Mouse (Mus musculus) 416B (cell line): Measurements from ENCODE around the gene Sec24a.
"Not testable (repeated sequence)": the region's sequence is repeated elsewhere in the genome, so short reads cannot be mapped to it uniquely, and the experiment has no call there.

Experiments
- DNase-seq: peaks from one replicate; pipeline ENCODE4 v3.0.0; 2011; ENCODE audit warnings: low read depth

Sec24a gene

DNA sequence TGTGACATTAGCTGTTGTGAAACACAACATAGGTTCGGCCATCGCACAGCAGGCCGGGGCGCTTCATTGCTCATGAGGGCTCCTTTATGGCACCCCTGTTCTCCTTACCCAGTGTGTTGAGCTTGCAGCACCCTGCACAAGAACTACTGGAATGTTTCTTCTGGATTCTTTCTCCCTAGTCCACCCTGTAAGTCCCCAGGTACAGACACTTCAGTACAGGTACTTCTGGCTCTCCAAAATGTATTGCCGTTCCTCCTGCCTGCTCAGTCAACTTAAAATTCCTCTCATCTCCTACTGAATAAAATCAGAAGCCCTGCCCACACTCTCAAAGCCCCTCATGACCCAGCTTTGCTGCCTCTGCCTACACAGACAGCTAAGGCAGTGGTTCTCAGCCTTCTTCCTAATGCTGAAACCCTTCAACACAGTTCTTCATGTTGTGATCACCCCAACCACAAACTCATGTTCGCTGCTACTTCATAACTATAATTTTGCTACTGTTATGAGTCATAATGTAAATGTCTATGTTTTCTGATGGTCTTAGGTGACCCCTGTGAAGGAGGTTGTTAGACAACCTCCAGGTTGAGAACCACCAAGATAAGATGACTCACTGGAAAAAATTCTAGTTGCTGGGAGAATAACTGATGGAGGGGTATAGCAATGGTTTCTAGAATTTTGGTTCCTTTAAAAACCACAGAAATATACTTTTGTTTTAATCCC lies 3.3 kb downstream of the Sec24a start:
- DNase-seq = no peak

GRCm38 (mm10) chr11:51759251-51759650 lies 4.2 kb downstream of the Sec24a start:
- DNase-seq = no peak

DNA sequence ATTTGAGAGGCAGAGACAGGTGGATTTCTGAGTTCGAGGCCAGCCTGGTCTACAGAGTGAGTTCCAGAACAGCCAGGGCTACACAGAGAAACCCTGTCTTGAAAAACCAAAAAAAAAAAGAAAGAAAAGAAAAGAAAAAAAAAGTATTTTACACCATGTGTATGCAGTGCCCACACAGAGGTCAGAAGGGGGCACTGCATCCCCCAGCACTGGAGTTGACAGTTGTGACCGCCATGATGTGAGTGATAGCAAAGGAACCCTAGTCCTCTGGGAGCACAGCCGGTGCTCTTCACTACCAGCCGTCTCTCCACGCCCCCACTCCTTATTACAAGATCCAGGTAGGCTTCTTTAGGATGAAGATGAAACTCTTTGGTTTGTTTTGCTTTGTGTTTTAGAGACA lies 5.2 kb downstream of the Sec24a start:
- not testable (repeated sequence) for DNase-seq

DNA sequence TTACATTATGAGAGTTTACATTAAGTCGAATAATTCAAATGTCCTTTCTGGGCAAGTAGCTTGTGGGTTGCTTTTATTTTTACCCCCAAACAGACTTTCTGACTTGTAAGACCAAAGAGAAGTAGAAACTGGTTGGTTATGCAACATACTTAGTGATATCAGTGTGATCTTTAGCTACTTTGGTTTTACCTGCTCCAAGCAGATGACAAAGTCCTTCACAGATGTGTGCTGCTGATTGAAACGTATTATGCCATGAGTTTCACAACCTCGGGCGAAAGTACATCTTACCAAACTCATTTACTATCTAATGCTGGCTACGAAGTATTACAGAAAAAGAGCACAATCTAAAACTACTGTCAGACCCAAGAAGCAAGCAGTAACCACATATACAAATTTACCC lies 5.8 kb downstream of the Sec24a start:
- peak; percentile 70 for DNase-seq

- no peak for DNase-seq
Measured at GRCm38 (mm10) chr11:51757023-51757422, 6.4 kb downstream of the Sec24a start.

GRCm38 (mm10) chr11:51756352-51756771 lies 7.1 kb downstream of the Sec24a start:
- peak; percentile 89 for DNase-seq

DNA sequence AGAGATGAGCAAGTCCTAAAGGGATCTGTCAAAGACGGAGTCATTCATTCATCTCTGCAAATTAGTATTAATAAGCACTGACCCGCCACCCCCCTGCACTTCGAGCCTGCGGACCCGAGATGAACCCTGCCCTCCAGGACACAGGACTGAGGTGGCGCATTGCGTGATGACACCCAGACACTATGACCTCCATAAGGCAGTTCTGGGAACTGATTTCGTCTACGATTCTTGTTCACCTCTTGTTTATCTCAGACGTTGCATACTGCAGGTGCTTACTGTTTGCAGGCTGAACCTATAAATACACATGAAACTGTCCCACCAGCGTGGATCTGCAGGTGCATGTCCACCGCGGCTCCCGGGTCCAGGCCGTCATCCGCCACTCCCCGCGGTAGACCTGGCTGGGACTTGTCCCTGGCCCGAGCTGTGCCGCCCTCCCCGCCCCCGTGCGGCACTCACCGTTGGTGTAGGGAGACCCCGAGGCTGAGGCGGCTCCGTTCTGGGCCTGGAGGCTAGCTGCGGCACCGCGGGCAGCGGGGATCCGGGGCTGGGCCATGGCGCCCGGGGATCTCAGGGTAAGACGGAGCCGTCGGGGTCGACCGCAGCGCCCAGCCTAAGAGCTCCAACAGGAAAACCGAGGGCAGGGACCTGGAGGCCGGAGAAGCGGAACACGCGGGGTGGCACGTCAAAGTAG lies 7.7 kb downstream of the Sec24a start:
- peak; percentile 42 for DNase-seq

- DNase-seq = not testable (repeated sequence)
Measured at GRCm38 (mm10) chr11:51751623-51752225, 11.7 kb downstream of the Sec24a start.

DNA sequence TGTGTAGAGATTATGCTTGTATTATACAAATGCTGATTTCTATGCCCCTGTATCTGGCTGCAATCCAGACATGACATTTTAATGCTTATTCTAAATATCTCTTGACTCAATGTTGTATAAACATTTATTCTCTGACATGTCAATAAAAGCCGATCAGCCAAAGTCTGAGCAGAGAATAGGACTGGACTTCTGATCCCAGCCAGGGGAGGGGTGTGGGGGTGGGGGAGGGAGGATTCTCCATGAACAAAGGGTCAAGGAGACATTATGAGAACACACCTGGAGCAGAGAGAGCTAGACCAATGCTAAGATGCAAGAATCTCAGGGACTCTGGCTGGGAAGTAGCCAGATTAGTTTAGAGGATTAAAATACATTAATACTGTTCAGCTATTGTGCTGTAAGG lies 17.3 kb downstream of the Sec24a start:
- no peak for DNase-seq

- no peak for DNase-seq
Measured at GRCm38 (mm10) chr11:51740701-51741100, 22.7 kb downstream of the Sec24a start.

GRCm38 (mm10) chr11:51738651-51739403 lies 24.6 kb downstream of the Sec24a start:
- no peak for DNase-seq

DNA sequence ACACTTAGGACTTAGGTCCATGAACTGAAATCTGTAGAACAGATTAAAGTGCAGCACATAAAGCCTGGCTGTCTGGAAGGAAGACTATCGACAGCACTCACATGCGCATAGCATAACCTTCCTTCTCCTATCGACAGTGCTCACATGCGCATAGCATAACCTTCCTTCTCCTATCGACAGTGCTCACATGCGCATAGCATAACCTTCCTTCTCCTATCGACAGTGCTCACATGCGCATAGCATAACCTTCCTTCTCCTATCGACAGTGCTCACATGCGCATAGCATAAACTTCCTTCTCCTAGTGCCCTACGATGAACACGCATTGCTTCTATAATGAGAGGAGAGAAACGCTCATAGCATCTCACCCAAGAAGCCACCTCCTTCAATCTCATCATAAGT lies 29.2 kb downstream of the Sec24a start:
- not testable (repeated sequence) for DNase-seq

DNA sequence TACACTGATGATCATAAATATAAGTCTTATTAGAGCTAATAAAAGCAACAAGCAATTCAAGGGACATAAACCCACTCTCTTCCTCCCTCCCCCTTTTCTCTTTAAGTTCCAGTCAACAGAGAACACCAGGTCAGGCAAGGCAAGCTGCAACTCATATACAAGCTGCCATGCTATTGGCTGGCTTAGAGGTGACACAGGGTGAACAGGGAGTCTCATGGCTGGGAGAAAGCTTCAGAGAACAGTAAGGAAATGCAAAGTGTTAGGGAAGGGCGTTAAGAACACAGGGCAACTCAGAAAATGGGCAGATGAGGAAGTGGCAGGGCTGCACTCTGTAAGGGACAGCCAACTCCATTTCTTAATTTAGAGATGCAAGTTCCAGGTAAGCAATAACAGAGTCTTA lies 30.6 kb downstream of the Sec24a start:
- DNase-seq = no peak

GRCm38 (mm10) chr11:51721066-51721465 lies 42.4 kb downstream of the Sec24a start:
- no peak for DNase-seq

DNA sequence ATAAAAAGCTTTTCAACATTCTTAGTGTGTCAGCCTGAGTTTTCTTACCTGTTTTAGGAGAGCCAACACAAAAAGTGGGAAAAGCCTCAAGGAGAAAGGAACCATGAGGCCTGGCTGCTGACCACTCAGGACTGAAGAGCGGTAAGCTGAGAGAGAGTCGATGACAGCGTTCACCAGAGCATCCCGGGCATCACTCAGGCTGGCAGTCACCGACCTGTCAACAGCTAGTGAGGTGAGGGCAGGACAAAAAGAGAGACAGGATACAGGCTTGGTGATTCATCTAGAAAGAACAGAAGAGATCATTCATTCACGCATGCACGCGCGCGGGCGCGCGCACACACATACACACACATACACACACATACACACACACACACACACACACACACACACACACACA lies 56.4 kb downstream of the Sec24a start:
- no peak for DNase-seq

DNA sequence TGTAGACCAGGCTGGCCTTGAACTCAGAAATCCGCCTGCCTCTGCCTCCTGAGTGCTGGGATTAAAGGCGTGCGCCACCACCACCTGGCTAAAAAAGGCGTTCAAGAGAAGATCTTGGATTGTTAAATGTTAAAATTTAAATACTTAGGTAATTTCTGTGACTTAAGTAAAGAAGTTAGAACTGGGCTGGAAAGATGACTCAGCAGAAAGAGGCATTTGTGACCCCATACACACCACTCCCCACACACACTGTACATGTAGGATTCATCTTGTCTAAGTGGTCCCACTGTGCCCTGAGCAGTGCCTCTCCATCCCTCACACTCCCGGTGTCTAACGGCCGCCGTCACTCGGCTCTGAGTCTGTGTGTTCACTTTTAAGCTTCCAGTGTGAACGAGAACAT lies 57.0 kb downstream of the Sec24a start:
- DNase-seq = no peak

- DNase-seq = peak; percentile 82
Measured at GRCm38 (mm10) chr11:51703379-51703998, 59.9 kb downstream of the Sec24a start.

- DNase-seq = peak; percentile 8
Measured at GRCm38 (mm10) chr11:51702831-51703230, 60.6 kb downstream of the Sec24a start.

GRCm38 (mm10) chr11:51694984-51695383 lies 68.5 kb downstream of the Sec24a start:
- DNase-seq = no peak

DNA sequence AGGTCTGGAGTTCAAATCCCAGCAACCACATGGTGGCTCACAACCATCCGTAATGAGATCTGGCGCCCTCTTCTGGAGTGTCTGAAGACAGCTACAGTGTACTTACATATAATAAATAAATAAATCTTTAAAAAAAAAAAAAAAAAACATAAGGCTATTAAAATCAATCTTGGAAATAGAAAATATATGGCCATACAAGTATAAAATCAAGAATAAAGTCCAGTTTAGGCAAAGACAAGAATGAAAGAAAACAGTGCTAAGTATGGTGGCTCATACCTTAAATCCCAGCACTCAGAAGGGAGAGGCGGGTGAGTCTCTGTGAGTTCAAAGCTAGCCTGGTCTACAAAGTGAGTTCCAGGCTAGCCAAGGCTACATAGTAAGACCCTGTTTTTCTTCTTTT lies 72.8 kb downstream of the Sec24a start:
- not testable (repeated sequence) for DNase-seq

DNA sequence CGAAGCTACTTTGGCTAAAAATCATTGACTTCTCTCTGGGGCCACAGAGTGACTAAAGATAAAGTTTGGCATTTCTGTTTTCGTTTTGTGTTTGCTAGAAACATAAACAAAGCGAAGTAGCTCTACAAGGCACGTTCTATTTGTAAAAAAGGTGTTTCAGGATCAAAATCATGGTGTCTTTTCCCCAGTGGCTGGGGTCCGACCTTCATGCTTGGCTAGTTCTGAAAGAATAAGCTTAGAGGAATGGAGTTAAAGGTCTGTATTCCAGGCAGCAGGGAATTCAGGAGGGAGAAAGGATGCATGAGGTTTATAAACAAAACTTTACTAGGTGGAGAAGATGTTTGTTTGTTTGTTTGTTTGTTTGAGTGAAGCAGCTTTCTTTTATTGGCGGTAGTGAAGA lies 74.1 kb downstream of the Sec24a start:
- no peak for DNase-seq
